Mouse (Mus musculus): ENCODE measurements at regions not wholly inside any gene's neighbourhood (a gene's known extent, or its start where the extent isn't known, plus 50 kb on each side); places are given as distances from the start of the nearest gene placed in this dataset.

DNA sequence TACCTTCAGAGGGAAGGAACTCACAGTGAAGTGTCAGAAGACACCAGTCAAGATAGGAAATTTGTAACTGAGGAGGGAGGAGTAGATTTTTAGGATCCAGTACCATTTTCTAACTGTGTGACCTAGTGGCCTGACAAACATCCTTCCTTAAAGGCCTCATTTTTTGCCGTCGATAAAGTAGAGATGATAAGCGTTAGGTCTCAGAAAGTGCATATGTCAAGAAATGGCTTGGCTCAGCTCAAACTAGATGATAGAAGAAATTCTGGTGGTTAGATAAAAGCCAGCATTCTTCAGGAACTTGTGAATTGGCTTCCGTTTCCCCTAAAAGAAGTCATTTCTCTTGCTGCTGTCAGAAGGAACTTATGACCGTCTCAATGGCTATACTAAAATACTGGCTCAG is 324.1 kb upstream of the Mpdz start:
- Histone ChIP-seq H3K27ac (ENCODE audit: insufficient read depth, low read depth, low read length, poor library complexity, severe bottlenecking) (no peak overlapping the region), H3K4me1 (ENCODE audit: control insufficient read depth in 2 of 2, insufficient read depth in 2 of 2, low read length in 2 of 2, poor library complexity in 1 of 2) (no peaks in the 10 kb centered on the region), H3K9ac (ENCODE audit: insufficient read depth, low read depth, low read length, poor library complexity, severe bottlenecking) (no peak overlapping the region), H3K4me3 (ENCODE audit: insufficient read depth in 1 of 2, low read depth in 1 of 2, low read length in 2 of 2, poor library complexity in 1 of 2, severe bottlenecking in 1 of 2) (no peak overlapping the region), H3K36me3 (ENCODE audit: control insufficient read depth, insufficient read depth, low read length, poor library complexity, severe bottlenecking) (no peaks in the 10 kb centered on the region), H3K9me3 (ENCODE audit: control insufficient read depth, insufficient read depth, low read depth, low read length) (no peaks in the 10 kb centered on the region)
- in situ Hi-C loops (cut with MboI; ENCODE audit: low sequenced_read_pairs in 2 of 2, unreplicated experiment in 2 of 2), result no loop called here
- no peak for TF ChIP-seq ZC3H11A (IDR thresholded peaks at IDR 0.05; ENCODE audit: borderline replicate concordance, low read depth, low read length)
- no peak for TF ChIP-seq ZNF384 (IDR thresholded peaks at IDR 0.05; ENCODE audit: low read depth, low read length)
- no peak for TF ChIP-seq HCFC1 (IDR thresholded peaks at IDR 0.05; ENCODE audit: borderline replicate concordance, insufficient read depth, low read length)
- TF ChIP-seq CHD2 (IDR thresholded peaks at IDR 0.05; ENCODE audit: low read depth, low read length), result no peak
- TF ChIP-seq MAFK (IDR thresholded peaks at IDR 0.05; ENCODE audit: insufficient read depth, low read depth, low read length), result no peak
- no peak for DNase-seq (ENCODE audit: low read depth, low spot score)

- H3K4me3 ChIP-seq (ENCODE audit: insufficient read depth in 1 of 2, low read depth in 1 of 2, low read length in 2 of 2, poor library complexity in 1 of 2, severe bottlenecking in 1 of 2), result no peak overlapping the region
- no peaks in the 10 kb centered on the region for H3K4me1 ChIP-seq (ENCODE audit: control insufficient read depth in 2 of 2, insufficient read depth in 2 of 2, low read length in 2 of 2, poor library complexity in 1 of 2)
- in situ Hi-C loops (cut with MboI; ENCODE audit: low sequenced_read_pairs in 2 of 2, unreplicated experiment in 2 of 2), result no loop called here
- no peak overlapping the region for H3K9ac ChIP-seq (ENCODE audit: insufficient read depth, low read depth, low read length, poor library complexity, severe bottlenecking)
- DNase-seq (ENCODE audit: low read depth, low spot score), result no peak
- no peak overlapping the region for H3K27ac ChIP-seq (ENCODE audit: insufficient read depth, low read depth, low read length, poor library complexity, severe bottlenecking)
- TF ChIP-seq ZNF384 (IDR thresholded peaks at IDR 0.05; ENCODE audit: low read depth, low read length) (no peak), MAFK (IDR thresholded peaks at IDR 0.05; ENCODE audit: insufficient read depth, low read depth, low read length) (no peak), ZC3H11A (IDR thresholded peaks at IDR 0.05; ENCODE audit: borderline replicate concordance, low read depth, low read length) (no peak), HCFC1 (IDR thresholded peaks at IDR 0.05; ENCODE audit: borderline replicate concordance, insufficient read depth, low read length) (no peak), CHD2 (IDR thresholded peaks at IDR 0.05; ENCODE audit: low read depth, low read length) (no peak)
- no peaks in the 10 kb centered on the region for H3K36me3 ChIP-seq (ENCODE audit: control insufficient read depth, insufficient read depth, low read length, poor library complexity, severe bottlenecking)
- H3K9me3 ChIP-seq (ENCODE audit: control insufficient read depth, insufficient read depth, low read depth, low read length), result no peaks in the 10 kb centered on the region
These were observed 321.6 kb upstream of the Mpdz start for GRCm38 (mm10) chr4:81764026-81764867.

DNA sequence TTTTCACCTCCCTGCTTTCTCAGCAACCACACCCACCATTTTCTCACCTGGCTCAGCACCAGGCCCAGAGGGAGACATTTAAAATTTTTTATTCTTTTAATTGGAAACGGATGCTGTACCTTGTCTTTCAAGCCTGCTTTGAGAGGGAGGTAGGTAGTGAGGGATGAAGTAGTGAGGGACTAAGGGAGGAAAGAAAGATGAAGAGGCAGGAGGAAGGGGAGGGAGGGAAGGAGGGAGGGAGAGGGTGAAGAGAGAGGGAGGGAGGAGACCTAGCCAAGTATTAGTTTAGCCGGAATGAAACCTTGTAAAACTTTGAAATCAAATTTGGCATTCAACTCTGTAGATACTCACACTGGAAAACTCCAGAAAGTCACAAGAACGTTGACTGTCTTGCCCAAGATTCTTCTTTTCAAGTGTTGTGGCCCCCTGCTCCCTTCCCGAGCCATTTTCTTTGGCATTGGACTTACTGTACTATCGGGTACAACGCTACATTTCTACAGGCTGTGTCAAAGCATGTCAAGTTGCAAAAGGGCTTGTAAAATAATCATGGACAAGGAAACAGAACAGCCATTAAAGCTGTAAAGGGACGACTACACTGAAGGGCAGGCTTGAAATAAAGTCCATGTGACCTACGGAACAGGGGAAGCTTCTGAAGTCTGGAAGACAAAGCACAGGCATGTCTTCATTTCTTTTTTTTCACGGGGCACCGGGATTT is 320.9 kb upstream of the Mpdz start:
- no peak for DNase-seq (ENCODE audit: low read depth, low spot score)
- Histone ChIP-seq H3K9ac (ENCODE audit: insufficient read depth, low read depth, low read length, poor library complexity, severe bottlenecking) (no peak overlapping the region), H3K27ac (ENCODE audit: insufficient read depth, low read depth, low read length, poor library complexity, severe bottlenecking) (no peak overlapping the region)

GRCm38 (mm10) chr4:81762592-81763229 is 320.1 kb upstream of the Mpdz start:
- no peak for DNase-seq (ENCODE audit: low read depth, low spot score)
- H3K9ac ChIP-seq (ENCODE audit: insufficient read depth, low read depth, low read length, poor library complexity, severe bottlenecking), result no peak overlapping the region

More for the DNA sequence above, 320.9 kb upstream of the Mpdz start:
- Histone ChIP-seq H3K9me3 (ENCODE audit: control insufficient read depth, insufficient read depth, low read depth, low read length) (no peaks in the 10 kb centered on the region), H3K36me3 (ENCODE audit: control insufficient read depth, insufficient read depth, low read length, poor library complexity, severe bottlenecking) (no peaks in the 10 kb centered on the region), H3K4me1 (ENCODE audit: control insufficient read depth in 2 of 2, insufficient read depth in 2 of 2, low read length in 2 of 2, poor library complexity in 1 of 2) (no peaks in the 10 kb centered on the region), H3K4me3 (ENCODE audit: insufficient read depth in 1 of 2, low read depth in 1 of 2, low read length in 2 of 2, poor library complexity in 1 of 2, severe bottlenecking in 1 of 2) (no peak overlapping the region)
- no peak for TF ChIP-seq ZNF384 (IDR thresholded peaks at IDR 0.05; ENCODE audit: low read depth, low read length)
- TF ChIP-seq MAFK (IDR thresholded peaks at IDR 0.05; ENCODE audit: insufficient read depth, low read depth, low read length), result no peak
- no peak for TF ChIP-seq HCFC1 (IDR thresholded peaks at IDR 0.05; ENCODE audit: borderline replicate concordance, insufficient read depth, low read length)
- no peak for TF ChIP-seq ZC3H11A (IDR thresholded peaks at IDR 0.05; ENCODE audit: borderline replicate concordance, low read depth, low read length)
- no peak for TF ChIP-seq CHD2 (IDR thresholded peaks at IDR 0.05; ENCODE audit: low read depth, low read length)
- in situ Hi-C loops (cut with MboI; ENCODE audit: low sequenced_read_pairs in 2 of 2, unreplicated experiment in 2 of 2), result no loop called here

More at GRCm38 (mm10) chr4:81762592-81763229, 320.1 kb upstream of the Mpdz start:
- Histone ChIP-seq H3K36me3 (ENCODE audit: control insufficient read depth, insufficient read depth, low read length, poor library complexity, severe bottlenecking) (no peaks in the 10 kb centered on the region), H3K27ac (ENCODE audit: insufficient read depth, low read depth, low read length, poor library complexity, severe bottlenecking) (no peak overlapping the region), H3K9me3 (ENCODE audit: control insufficient read depth, insufficient read depth, low read depth, low read length) (no peaks in the 10 kb centered on the region), H3K4me3 (ENCODE audit: insufficient read depth in 1 of 2, low read depth in 1 of 2, low read length in 2 of 2, poor library complexity in 1 of 2, severe bottlenecking in 1 of 2) (no peak overlapping the region), H3K4me1 (ENCODE audit: control insufficient read depth in 2 of 2, insufficient read depth in 2 of 2, low read length in 2 of 2, poor library complexity in 1 of 2) (no peaks in the 10 kb centered on the region)
- no peak for TF ChIP-seq MAFK (IDR thresholded peaks at IDR 0.05; ENCODE audit: insufficient read depth, low read depth, low read length)
- TF ChIP-seq HCFC1 (IDR thresholded peaks at IDR 0.05; ENCODE audit: borderline replicate concordance, insufficient read depth, low read length), result no peak
- no peak for TF ChIP-seq ZNF384 (IDR thresholded peaks at IDR 0.05; ENCODE audit: low read depth, low read length)
- TF ChIP-seq ZC3H11A (IDR thresholded peaks at IDR 0.05; ENCODE audit: borderline replicate concordance, low read depth, low read length), result no peak
- no peak for TF ChIP-seq CHD2 (IDR thresholded peaks at IDR 0.05; ENCODE audit: low read depth, low read length)
- in situ Hi-C loops (cut with MboI; ENCODE audit: low sequenced_read_pairs in 2 of 2, unreplicated experiment in 2 of 2), result no loop called here
